Mouse (Mus musculus): ENCODE measurements around the gene Adam12. TPM values are rescaled to one million over a fixed set of nuclear protein-coding genes. Genes with fewer than 3 reads are reported as not detected.

Gene Adam12
- polyA plus RNA-seq, 1 experiment from 2014 or later = 6.1 TPM

GRCm38 (mm10) chr7:133848180-133848579 lies 383.8 kb downstream of the Adam12 start:
- no peak overlapping the region for H3K27ac ChIP-seq
- H3K36me3 ChIP-seq = no peaks in the 10 kb centered on the region
- no peak overlapping the region for H3K9ac ChIP-seq
- H3K4me2 ChIP-seq = no peak overlapping the region
- no peaks in the 10 kb centered on the region for H3K27me3 ChIP-seq
- H3K4me3 ChIP-seq = no peak overlapping the region
- H3K9me3 ChIP-seq = no peaks in the 10 kb centered on the region
- ATAC-seq (ENCODE audit: insufficient number of reproducible peaks, insufficient read depth, low FRiP score, low TSS enrichment, low read depth) = no peak
- H3K4me1 ChIP-seq = no peaks in the 10 kb centered on the region
- WGBS = 70% methylated on average over 2 of the region's 2 CpGs

- no peaks in the 10 kb centered on the region for H3K9me3 ChIP-seq
- ATAC-seq (ENCODE audit: insufficient number of reproducible peaks, insufficient read depth, low FRiP score, low TSS enrichment, low read depth) = no peak
- H3K9ac ChIP-seq = no peak overlapping the region
- no peak overlapping the region for H3K27ac ChIP-seq
- 17% methylated on average over 1 of the region's 1 CpGs for WGBS
- no peaks in the 10 kb centered on the region for H3K4me1 ChIP-seq
- no peak overlapping the region for H3K4me3 ChIP-seq
- no peak overlapping the region for H3K4me2 ChIP-seq
- no peaks in the 10 kb centered on the region for H3K27me3 ChIP-seq
- no peaks in the 10 kb centered on the region for H3K36me3 ChIP-seq
Measured at GRCm38 (mm10) chr7:133847175-133847574, 384.8 kb downstream of the Adam12 start.

GRCm38 (mm10) chr7:133842079-133842478 lies 389.9 kb downstream of the Adam12 start:
- no peaks in the 10 kb centered on the region for H3K36me3 ChIP-seq
- no peak overlapping the region for H3K27ac ChIP-seq
- H3K27me3 ChIP-seq = 0 out of 2 replicates have a peak, but pooled peaks cover 2% of the 10 kb centered on the region
- H3K4me3 ChIP-seq = no peak overlapping the region
- H3K9me3 ChIP-seq = no peaks in the 10 kb centered on the region
- no peak for ATAC-seq (ENCODE audit: insufficient number of reproducible peaks, insufficient read depth, low FRiP score, low TSS enrichment, low read depth)
- no peak overlapping the region for H3K4me2 ChIP-seq
- 53% methylated on average over 6 of the region's 6 CpGs for WGBS
- 0 out of 2 replicates have a peak overlapping the region, but pooled peaks have one; percentile 16 for H3K9ac ChIP-seq
- H3K4me1 ChIP-seq = no peaks in the 10 kb centered on the region

- H3K4me3 ChIP-seq = no peak overlapping the region
- 76% methylated on average over 4 of the region's 4 CpGs for WGBS
- H3K9ac ChIP-seq = no peak overlapping the region
- H3K4me2 ChIP-seq = no peak overlapping the region
- H3K27ac ChIP-seq = no peak overlapping the region
- H3K27me3 ChIP-seq = 0 out of 2 replicates have a peak, but pooled peaks cover 2% of the 10 kb centered on the region
- no peaks in the 10 kb centered on the region for H3K36me3 ChIP-seq
- no peak for ATAC-seq (ENCODE audit: insufficient number of reproducible peaks, insufficient read depth, low FRiP score, low TSS enrichment, low read depth)
- H3K9me3 ChIP-seq = no peaks in the 10 kb centered on the region
- no peaks in the 10 kb centered on the region for H3K4me1 ChIP-seq
Measured at GRCm38 (mm10) chr7:133839546-133839945, 392.4 kb downstream of the Adam12 start.

Small RNA genes lying within 50 kb of the gene (microRNA-seq; reads per million reads assigned to microRNA genes)
- not detected for gene Gm23631

Other genes with a start within 250 kb of the Adam12 start
- 0.08 and 0.14 TPM in 2 replicates for gene D7Ertd443e, start 153.5 kb upstream of the Adam12 start, polyA plus RNA-seq (2015; fragmentation: Nextera tagmentation; extraction: Ambion mirVana)